7 mouse cellular contexts compared by ENCODE assay signal in the genomic region with DNA sequence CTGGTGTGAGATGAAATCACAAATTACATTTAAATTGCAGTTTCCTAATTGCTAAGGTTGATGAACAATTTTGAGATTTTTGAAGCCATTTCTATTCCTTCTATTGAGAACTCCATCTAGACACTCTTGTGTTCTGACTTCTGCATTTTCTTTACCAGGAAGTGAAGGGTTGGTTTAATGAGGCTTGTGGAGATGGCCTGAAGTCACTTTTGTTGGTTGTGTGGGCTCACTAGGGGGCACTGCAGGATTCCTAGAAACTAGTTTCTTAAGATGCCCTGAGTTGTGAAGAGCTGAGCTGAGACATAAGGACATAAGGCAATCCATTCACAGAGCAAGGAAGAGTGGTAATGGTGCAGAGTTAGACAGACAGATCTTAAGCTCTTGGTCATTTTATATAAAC.
ATAC-seq lines count a peak whose summit lies in the region.

No protein-coding gene starts in this region.

- peak; percentile 95 for ATAC-seq in common myeloid progenitor, adult 5-6 weeks (replicated peaks; ENCODE audit: low read depth, poor library complexity, severe bottlenecking)
- ATAC-seq in frontal cortex, adult (ENCODE audit: low TSS enrichment), result 0 out of 2 replicates have a peak, but pooled peaks have one; percentile 38
- ATAC-seq in granulocyte monocyte progenitor cell, adult 5-6 weeks (replicated peaks; ENCODE audit: poor library complexity, severe bottlenecking), result peak; percentile 82
- peak; percentile 88 to 93 for ATAC-seq in hematopoietic stem cell, adult 5-6 weeks (replicated peaks in 1 of 2; ENCODE audit: insufficient read depth in 1 of 2, low FRiP score in 2 of 2, low TSS enrichment in 1 of 2, low read depth in 1 of 2, poor library complexity in 2 of 2, severe bottlenecking in 2 of 2)
- ATAC-seq in megakaryocyte, adult 5-6 weeks (ENCODE audit: poor library complexity, severe bottlenecking), result peak; percentile 69
- peak; percentile 85 for ATAC-seq in megakaryocyte progenitor cell, adult 5-6 weeks (replicated peaks; ENCODE audit: poor library complexity)
- 0 out of 2 replicates have a peak, but pooled peaks have one; percentile 22 for ATAC-seq in megakaryocyte-erythroid progenitor cell, adult 5-6 weeks (replicated peaks; ENCODE audit: low FRiP score, low TSS enrichment, poor library complexity, severe bottlenecking)

Comparison
In these comparisons a context has a peak if more than half of its experiments do, and no peak if none do; other contexts are left out.
1. Peak in every context shown above with its lines: ATAC-seq.
2. ATAC-seq: peak in every context shown above with its lines; median percentile 95 in common myeloid progenitor, adult 5-6 weeks; 90 in hematopoietic stem cell, adult 5-6 weeks; 85 in megakaryocyte progenitor cell, adult 5-6 weeks; 82 in granulocyte monocyte progenitor cell, adult 5-6 weeks; 69 in megakaryocyte, adult 5-6 weeks; 38 in frontal cortex, adult; 22 in megakaryocyte-erythroid progenitor cell, adult 5-6 weeks.